Comparison of ENCODE assay signal across 12 mouse cellular contexts in genomic region chr2:32549764-32550163, GRCm38 (mm10). TPM values are rescaled to one million over a fixed set of nuclear protein-coding genes. Genes with fewer than 3 reads are reported as not detected.
DNase-seq lines count a peak whose midpoint lies in the region; ATAC-seq lines count a peak whose summit lies in the region.
"Had no signal": no experiment of that assay in that cellular context is flagged by ENCODE, and none has a peak within 500 bp of the region (broad histone marks: within the 10 kb centered on the region; RNA-seq: fewer than 3 reads in every experiment).

No protein-coding gene starts in this region.

- peak; percentile 90 for ATAC-seq in embryonic facial prominence, embryonic 15.5 days (ENCODE audit: insufficient number of reproducible peaks, low FRiP score, low TSS enrichment, low read depth)
- ATAC-seq: Patski had no signal

- 21% methylated on average over 6 of the region's 6 CpGs for WGBS in embryonic facial prominence, embryonic 15.5 days

- peaks cover 2% of the 10 kb centered on the region; the same call in 1 of the 2 replicates for H3K36me3 ChIP-seq in embryonic facial prominence, embryonic 15.5 days

- H3K27ac ChIP-seq in embryonic facial prominence, embryonic 15.5 days (replicated peaks), result peak overlapping the region; percentile 97
- H3K27ac ChIP-seq: liver, embryonic 14.5 days had no signal

- intact Hi-C loops in heart, postnatal 25 days (cut with DNase I), result no loop called here

- no peaks in the 10 kb centered on the region for H3K27me3 ChIP-seq in embryonic facial prominence, embryonic 15.5 days
- H3K27me3 ChIP-seq: Patski had no signal

- H3K9ac ChIP-seq in embryonic facial prominence, embryonic 15.5 days, result no peak overlapping the region
- H3K9ac ChIP-seq: liver, embryonic 14.5 days had no signal

- H3K4me1 ChIP-seq in embryonic facial prominence, embryonic 15.5 days, result peaks cover 70% of the 10 kb centered on the region

- no peaks in the 10 kb centered on the region for H3K9me3 ChIP-seq in embryonic facial prominence, embryonic 15.5 days (replicated peaks)

- H3K4me3 ChIP-seq in embryonic facial prominence, embryonic 15.5 days (replicated peaks), result no peak overlapping the region
- H3K4me3 ChIP-seq: erythroblast, embryonic 14.5 days had no signal

- DNase-seq in lung, adult 18-20 months, result peak; percentile 51 to 54
- DNase-seq in lung, postnatal 25 days (ENCODE audit: low spot score), result no peak
- DNase-seq in heart, postnatal 25 days (ENCODE audit: low spot score), result peak; percentile 81
- peak; percentile 90 for DNase-seq in skeletal muscle tissue, adult 2 months (ENCODE audit: low read depth, low spot score)
- DNase-seq in embryo, embryonic 11 days, result no peak
- no peak for DNase-seq in frontal cortex, adult 2 months (ENCODE audit: extremely low spot score in 1 of 2, low spot score in 1 of 2)
- DNase-seq in layer of hippocampus, postnatal 25 days (ENCODE audit: extremely low spot score in 1 of 2, low spot score in 1 of 2), result no peak
- DNase-seq: right cerebral cortex, postnatal 25 days had no signal

- peak overlapping the region; percentile 19; the same call in 1 of the 2 replicates for H3K4me2 ChIP-seq in embryonic facial prominence, embryonic 15.5 days (replicated peaks)

RNA-seq across cellular contexts. Expression of gene Fam102a, which starts 14.6 kb away (rescaled TPM):
- polyA plus RNA-seq in embryonic facial prominence, embryonic 15.5 days (2015; fragmentation: Nextera tagmentation; extraction: Ambion mirVana), result 19.5 and 21.0 TPM in 2 replicates
- 1 to 10 TPM; 7.8 to 9.2 TPM for total RNA-seq in heart, postnatal 25 days (2021)
- 34.3 and 41.8 TPM in 2 replicates for polyA plus RNA-seq in frontal cortex, adult 2 months (2012; rRNA removed)
- 10 to 100 TPM; 70.2 to 75.2 TPM for total RNA-seq in layer of hippocampus, postnatal 25 days (2021)

RNA-seq across cellular contexts. Expression of gene Dpm2, which starts 20.9 kb away (rescaled TPM):
- polyA plus RNA-seq in embryonic facial prominence, embryonic 15.5 days (2015; fragmentation: Nextera tagmentation; extraction: Ambion mirVana), result 113 and 119 TPM in 2 replicates
- total RNA-seq in heart, postnatal 25 days (2021), result 10 to 100 TPM; 18.6 to 23.3 TPM
- 145 and 160 TPM in 2 replicates for polyA plus RNA-seq in frontal cortex, adult 2 months (2012; rRNA removed)
- 10 to 100 TPM; 74.0 to 80.4 TPM for total RNA-seq in layer of hippocampus, postnatal 25 days (2021)

RNA-seq across cellular contexts. Expression of gene Pip5kl1, which starts 24.8 kb away (rescaled TPM):
- 0.53 and 0.94 TPM in 2 replicates for polyA plus RNA-seq in embryonic facial prominence, embryonic 15.5 days (2015; fragmentation: Nextera tagmentation; extraction: Ambion mirVana)
- not detected for total RNA-seq in heart, postnatal 25 days (2021)
- polyA plus RNA-seq in frontal cortex, adult 2 months (2012; rRNA removed), result 22.7 and 23.6 TPM in 2 replicates
- 1 to 10 TPM; 4.0 to 4.1 TPM for total RNA-seq in layer of hippocampus, postnatal 25 days (2021)
- polyA plus RNA-seq: erythroblast, embryonic 14.5 days had no signal

RNA-seq across cellular contexts. Expression of gene 9430097D07Rik, which starts 25.7 kb away (rescaled TPM):
- polyA plus RNA-seq in embryonic facial prominence, embryonic 15.5 days (2015; fragmentation: Nextera tagmentation; extraction: Ambion mirVana), result 0.11 and 0.12 TPM in 2 replicates
- not detected for total RNA-seq in heart, postnatal 25 days (2021)
- 0.38 and 0.46 TPM in 2 replicates for polyA plus RNA-seq in frontal cortex, adult 2 months (2012; rRNA removed)
- total RNA-seq in layer of hippocampus, postnatal 25 days (2021), result under 1 TPM in 1 of 2 experiments, not detected in 1; 0.33 TPM
- polyA plus RNA-seq: erythroblast, embryonic 14.5 days had no signal

RNA-seq across cellular contexts. Expression of gene St6galnac4, which starts 37.1 kb away (rescaled TPM):
- polyA plus RNA-seq in embryonic facial prominence, embryonic 15.5 days (2015; fragmentation: Nextera tagmentation; extraction: Ambion mirVana), result 34.8 and 36.5 TPM in 2 replicates
- total RNA-seq in heart, postnatal 25 days (2021), result 10 to 100 TPM; 17.7 to 21.4 TPM
- polyA plus RNA-seq in frontal cortex, adult 2 months (2012; rRNA removed), result 32.4 and 34.4 TPM in 2 replicates
- total RNA-seq in layer of hippocampus, postnatal 25 days (2021), result 10 to 100 TPM; 41.4 to 48.8 TPM

Comparison
In these comparisons a context has a peak if more than half of its experiments do, and no peak if none do; other contexts are left out.
1. DNase-seq: peak in lung, adult 18-20 months (2 of 2), heart, postnatal 25 days (single experiment) and skeletal muscle tissue, adult 2 months (single experiment); none in lung, postnatal 25 days (single experiment), embryo, embryonic 11 days (single experiment), frontal cortex, adult 2 months (0 of 2) and layer of hippocampus, postnatal 25 days (0 of 2).
2. RNA of gene Fam102a, which starts 14.6 kb away (total RNA-seq): 70.2 to 75.2 TPM in layer of hippocampus, postnatal 25 days; 7.8 to 9.2 TPM in heart, postnatal 25 days; every median in the first group is over 4 times any median in the second.
3. RNA of gene Pip5kl1, which starts 24.8 kb away (total RNA-seq): 4.0 to 4.1 TPM in layer of hippocampus, postnatal 25 days; not detected in heart, postnatal 25 days; every median in the first group is over 4 times any median in the second.